12 mouse cellular contexts compared by ENCODE assay signal in genomic region chr1:134073061-134073564, GRCm38 (mm10). TPM values are rescaled to one million over a fixed set of nuclear protein-coding genes. Genes with fewer than 3 reads are reported as not detected.
DNase-seq lines count a peak whose midpoint lies in the region; ATAC-seq lines count a peak whose summit lies in the region.
"Had no signal": no experiment of that assay in that cellular context is flagged by ENCODE, and none has a peak within 500 bp of the region (broad histone marks: within the 10 kb centered on the region; RNA-seq: fewer than 3 reads in every experiment).

No protein-coding gene starts in this region.

- H3K4me2 ChIP-seq in heart, embryonic 13.5 days = peak overlapping the region; percentile 82
- H3K4me2 ChIP-seq in neural tube, embryonic 12.5 days (replicated peaks) = peak overlapping the region; percentile 16; the same call in 1 of the 2 replicates
- no peak overlapping the region for H3K4me2 ChIP-seq in neural tube, embryonic 15.5 days
- H3K4me2 ChIP-seq in stomach, embryonic 14.5 days (replicated peaks; ENCODE audit: low read depth, low read length) = no peak overlapping the region

- no peak overlapping the region; the same call in 1 of the 2 replicates for H3K4me3 ChIP-seq in heart, embryonic 13.5 days
- no peak overlapping the region for H3K4me3 ChIP-seq in neural tube, embryonic 12.5 days
- no peak overlapping the region for H3K4me3 ChIP-seq in neural tube, embryonic 15.5 days (replicated peaks)
- H3K4me3 ChIP-seq in stomach, embryonic 14.5 days (ENCODE audit: low read depth, low read length) = no peak overlapping the region
- H3K4me3 ChIP-seq: embryonic facial prominence, embryonic 10.5 days had no signal

- H3K9ac ChIP-seq in heart, embryonic 13.5 days = peak overlapping the region; percentile 45; the same call in 1 of the 2 replicates
- H3K9ac ChIP-seq in neural tube, embryonic 12.5 days = no peak overlapping the region
- no peak overlapping the region for H3K9ac ChIP-seq in neural tube, embryonic 15.5 days (replicated peaks)
- H3K9ac ChIP-seq in stomach, embryonic 14.5 days (replicated peaks; ENCODE audit: low read depth, low read length) = no peak overlapping the region

- peaks cover 33% of the 10 kb centered on the region for H3K36me3 ChIP-seq in heart, embryonic 13.5 days
- H3K36me3 ChIP-seq in neural tube, embryonic 12.5 days = peaks cover 15% of the 10 kb centered on the region
- H3K36me3 ChIP-seq in neural tube, embryonic 15.5 days = no peaks in the 10 kb centered on the region
- peaks cover 9% of the 10 kb centered on the region; the same call in 1 of the 2 replicates for H3K36me3 ChIP-seq in stomach, embryonic 14.5 days (ENCODE audit: control insufficient read depth, insufficient read depth, low read length)

- 47% methylated on average over 6 of the region's 6 CpGs for WGBS in heart, embryonic 13.5 days
- WGBS in neural tube, embryonic 12.5 days = 75% methylated on average over 6 of the region's 6 CpGs
- WGBS in neural tube, embryonic 15.5 days = 67% methylated on average over 6 of the region's 6 CpGs
- WGBS in stomach, embryonic 14.5 days = 83% methylated on average over 6 of the region's 6 CpGs

- no peaks in the 10 kb centered on the region for H3K27me3 ChIP-seq in heart, embryonic 13.5 days (replicated peaks)
- H3K27me3 ChIP-seq in neural tube, embryonic 12.5 days (replicated peaks) = no peaks in the 10 kb centered on the region
- H3K27me3 ChIP-seq in neural tube, embryonic 15.5 days (replicated peaks) = no peaks in the 10 kb centered on the region
- no peaks in the 10 kb centered on the region for H3K27me3 ChIP-seq in stomach, embryonic 14.5 days (ENCODE audit: control insufficient read depth, insufficient read depth, low read length)

- H3K27ac ChIP-seq in heart, embryonic 13.5 days (replicated peaks) = peak overlapping the region; percentile 74
- peak overlapping the region; percentile 9; the same call in 1 of the 2 replicates for H3K27ac ChIP-seq in neural tube, embryonic 12.5 days
- no peak overlapping the region for H3K27ac ChIP-seq in neural tube, embryonic 15.5 days (replicated peaks)
- H3K27ac ChIP-seq in stomach, embryonic 14.5 days (ENCODE audit: low read length) = no peak overlapping the region

- ATAC-seq in heart, embryonic 13.5 days (ENCODE audit: extremely low read depth, insufficient number of reproducible peaks, low FRiP score, low TSS enrichment) = no peak
- ATAC-seq in neural tube, embryonic 12.5 days (ENCODE audit: low FRiP score, low read depth) = no peak
- no peak for ATAC-seq in neural tube, embryonic 15.5 days (ENCODE audit: low FRiP score)
- peak; percentile 29; the same call in 1 of the 2 replicates for ATAC-seq in stomach, embryonic 14.5 days (ENCODE audit: insufficient number of reproducible peaks, insufficient read depth, low FRiP score, low read depth)

- peaks cover 75% of the 10 kb centered on the region for H3K4me1 ChIP-seq in heart, embryonic 13.5 days
- H3K4me1 ChIP-seq in neural tube, embryonic 12.5 days = peaks cover 65% of the 10 kb centered on the region
- H3K4me1 ChIP-seq in neural tube, embryonic 15.5 days = peaks cover 49% of the 10 kb centered on the region
- H3K4me1 ChIP-seq in stomach, embryonic 14.5 days (ENCODE audit: control insufficient read depth, insufficient read depth, low read length) = peaks cover 48% of the 10 kb centered on the region

- no peaks in the 10 kb centered on the region for H3K9me3 ChIP-seq in heart, embryonic 13.5 days
- no peaks in the 10 kb centered on the region for H3K9me3 ChIP-seq in neural tube, embryonic 12.5 days
- H3K9me3 ChIP-seq in neural tube, embryonic 15.5 days (replicated peaks) = no peaks in the 10 kb centered on the region
- no peaks in the 10 kb centered on the region for H3K9me3 ChIP-seq in stomach, embryonic 14.5 days (ENCODE audit: control insufficient read depth, low read depth, low read length)
- H3K9me3 ChIP-seq: embryonic facial prominence, embryonic 10.5 days had no signal

- DNase-seq in heart, adult 8-10 months (ENCODE audit: low spot score) = no peak
- peak; percentile 89 for DNase-seq in liver
- DNase-seq in frontal cortex, postnatal 25 days (ENCODE audit: low spot score in 2 of 2) = no peak
- DNase-seq in urinary bladder, postnatal 36 days (ENCODE audit: low spot score in 2 of 2) = no peak
- DNase-seq: adrenal gland, postnatal 14 days had no signal

RNA-seq across cellular contexts. Expression of gene Btg2, which starts 5.8 kb away (rescaled TPM):
- 33.1 and 37.0 TPM in 2 replicates for polyA plus RNA-seq in heart, embryonic 13.5 days (2015; fragmentation: Nextera tagmentation; extraction: Ambion mirVana)
- 10 to 100 TPM; 18.3 to 35.3 (median 28.0) TPM for total RNA-seq in heart, adult 8-10 months (2022)
- polyA plus RNA-seq in neural tube, embryonic 12.5 days (2016; fragmentation: Nextera tagmentation; extraction: Ambion mirVana) = 114 and 120 TPM in 2 replicates
- 20.6 and 29.3 TPM in 2 replicates for polyA plus RNA-seq in neural tube, embryonic 15.5 days (2015; fragmentation: Nextera tagmentation; extraction: Ambion mirVana)
- 55.5 and 61.4 TPM in 2 replicates for polyA plus RNA-seq in stomach, embryonic 14.5 days (2014; fragmentation: Nextera tagmentation; extraction: Ambion mirVana)

RNA-seq across cellular contexts. Expression of gene Fmod, which starts 36.1 kb away (rescaled TPM):
- 22.8 and 26.3 TPM in 2 replicates for polyA plus RNA-seq in heart, embryonic 13.5 days (2015; fragmentation: Nextera tagmentation; extraction: Ambion mirVana)
- total RNA-seq in heart, adult 8-10 months (2022) = 10 to 100 TPM in 1 of 4 experiments, 1 to 10 TPM in 3; 5.9 to 14.1 (median 8.2) TPM
- polyA plus RNA-seq in neural tube, embryonic 12.5 days (2016; fragmentation: Nextera tagmentation; extraction: Ambion mirVana) = 16.8 and 20.5 TPM in 2 replicates
- 14.5 and 14.6 TPM in 2 replicates for polyA plus RNA-seq in neural tube, embryonic 15.5 days (2015; fragmentation: Nextera tagmentation; extraction: Ambion mirVana)
- polyA plus RNA-seq in stomach, embryonic 14.5 days (2014; fragmentation: Nextera tagmentation; extraction: Ambion mirVana) = 7.2 and 7.6 TPM in 2 replicates
- total RNA-seq: granulocyte monocyte progenitor cell, adult 5-6 weeks; monocyte, adult 5-6 weeks had no signal

RNA-seq across cellular contexts. Expression of gene Chit1, which starts 37.9 kb away (rescaled TPM):
- polyA plus RNA-seq in heart, embryonic 13.5 days (2015; fragmentation: Nextera tagmentation; extraction: Ambion mirVana) = 0.59 and 0.75 TPM in 2 replicates
- total RNA-seq in heart, adult 8-10 months (2022) = not detected
- polyA plus RNA-seq in neural tube, embryonic 12.5 days (2016; fragmentation: Nextera tagmentation; extraction: Ambion mirVana) = 0.15 and 0.38 TPM in 2 replicates
- 0.87 and 0.89 TPM in 2 replicates for polyA plus RNA-seq in neural tube, embryonic 15.5 days (2015; fragmentation: Nextera tagmentation; extraction: Ambion mirVana)
- polyA plus RNA-seq in stomach, embryonic 14.5 days (2014; fragmentation: Nextera tagmentation; extraction: Ambion mirVana) = not detected in 2 replicates
- total RNA-seq: adrenal gland, postnatal 14 days had no signal
- polyA plus RNA-seq: embryonic facial prominence, embryonic 10.5 days had no signal

Comparison
In these comparisons a context has a peak if more than half of its experiments do, and no peak if none do; other contexts are left out.
1. H3K27ac ChIP-seq: peak in heart, embryonic 13.5 days (single experiment) and neural tube, embryonic 12.5 days (single experiment); none in neural tube, embryonic 15.5 days (single experiment) and stomach, embryonic 14.5 days (single experiment).
2. H3K4me2 ChIP-seq: peak in heart, embryonic 13.5 days (single experiment) and neural tube, embryonic 12.5 days (single experiment); none in neural tube, embryonic 15.5 days (single experiment) and stomach, embryonic 14.5 days (single experiment).